Mouse (Mus musculus): ENCODE data around the gene Slc46a3.

DNA sequence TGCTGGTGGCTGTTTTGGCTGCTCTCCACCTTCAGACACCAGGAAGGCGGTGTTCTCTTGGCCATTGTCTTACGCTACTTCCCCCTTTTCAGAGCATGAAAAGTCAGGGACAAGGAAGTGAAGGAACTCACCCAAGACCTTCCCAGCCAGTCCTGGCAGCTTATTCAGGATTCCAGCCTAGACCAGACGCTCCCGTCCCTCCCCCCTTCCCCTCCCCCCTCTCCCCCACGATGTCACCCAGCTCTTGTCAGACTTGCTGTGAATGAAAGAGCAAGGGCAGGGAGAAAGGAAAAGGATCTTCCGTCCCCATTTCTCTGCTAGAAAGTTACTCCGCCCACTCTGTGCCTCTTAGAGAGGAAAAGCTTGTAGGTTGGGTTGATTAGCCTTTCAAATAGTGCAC is 51.3 kb downstream of the Slc46a3 start:
- TF ChIP-seq POLR2A (IDR thresholded peaks at IDR 0.05; ENCODE audit: control insufficient read depth, extremely low read depth, insufficient read depth, low read length, poor library complexity) (no peak), CTCF (IDR thresholded peaks at IDR 0.05; ENCODE audit: borderline replicate concordance, control insufficient read depth, extremely low read depth, insufficient read depth, low read length, poor library complexity) (no peak)
